ENCODE assay signal across 18 mouse cellular contexts in genomic region chr17:30063849-30064248, GRCm38 (mm10). TPM values are rescaled to one million over a fixed set of nuclear protein-coding genes. Genes with fewer than 3 reads are reported as not detected.
DNase-seq lines count a peak whose midpoint lies in the region; ATAC-seq lines count a peak whose summit lies in the region.
"Had no signal": no experiment of that assay in that cellular context is flagged by ENCODE, and none has a peak within 500 bp of the region (broad histone marks: within the 10 kb centered on the region; RNA-seq: fewer than 3 reads in every experiment).

No protein-coding gene starts in this region.

- ATAC-seq in forebrain, embryonic 15.5 days (replicated peaks): no peak
- no peak for ATAC-seq in limb, embryonic 11.5 days (ENCODE audit: insufficient number of reproducible peaks, low FRiP score, low TSS enrichment, low read depth)
- peak; percentile 60; the same call in 1 of the 2 replicates for ATAC-seq in intestine, embryonic 14.5 days (replicated peaks; ENCODE audit: low FRiP score, low TSS enrichment, low read depth)
- no peak for ATAC-seq in liver, embryonic 13.5 days (ENCODE audit: low read depth)
- ATAC-seq: hindbrain, postnatal 0 days had no signal

- no peaks in the 10 kb centered on the region for H3K27me3 ChIP-seq in forebrain, embryonic 10.5 days (ENCODE audit: poor library complexity, severe bottlenecking)
- H3K27me3 ChIP-seq in forebrain, embryonic 15.5 days: no peaks in the 10 kb centered on the region
- H3K27me3 ChIP-seq in limb, embryonic 11.5 days (ENCODE audit: control insufficient read depth, insufficient read depth, low read length): no peaks in the 10 kb centered on the region
- H3K27me3 ChIP-seq in limb, embryonic 10.5 days (ENCODE audit: low read depth, poor library complexity, severe bottlenecking): no peaks in the 10 kb centered on the region
- no peaks in the 10 kb centered on the region for H3K27me3 ChIP-seq in intestine, embryonic 14.5 days (replicated peaks; ENCODE audit: control insufficient read depth, insufficient read depth, low read length)
- H3K27me3 ChIP-seq in liver, embryonic 13.5 days: no peaks in the 10 kb centered on the region

- no peak overlapping the region for H3K4me2 ChIP-seq in forebrain, embryonic 15.5 days (replicated peaks)
- no peak overlapping the region for H3K4me2 ChIP-seq in limb, embryonic 11.5 days (ENCODE audit: low read depth, severe bottlenecking)
- 0 out of 2 replicates have a peak overlapping the region, but pooled peaks have one; percentile 4 for H3K4me2 ChIP-seq in intestine, embryonic 14.5 days (ENCODE audit: low read length)
- H3K4me2 ChIP-seq in liver, embryonic 13.5 days: 0 out of 2 replicates have a peak overlapping the region, but pooled peaks have one; percentile 23
- H3K4me2 ChIP-seq: heart, embryonic 11.5 days; lung, embryonic 14.5 days had no signal

- no peak for DNase-seq in forebrain, embryonic 10.5 days (ENCODE audit: extremely low spot score, low spot score)
- peak; percentile 19 for DNase-seq in limb, embryonic 11.5 days (ENCODE audit: low spot score)
- no peak for DNase-seq in limb, embryonic 10.5 days (ENCODE audit: low spot score)
- peak; percentile 46 for DNase-seq in intestine, embryonic 14.5 days (ENCODE audit: low spot score)
- no peak for DNase-seq in liver, embryonic 13.5 days
- DNase-seq in spleen, adult 18-20 months: no peak
- DNase-seq in thymus, postnatal 10 days (ENCODE audit: low spot score in 2 of 2): no peak
- DNase-seq: adrenal gland, postnatal 14 days; cerebellum, adult 9-10 months; gastrocnemius, postnatal 14 days; heart, adult 11 months; kidney, adult 8-10 months; kidney, postnatal 14 days; lung, embryonic 14.5 days; lung, postnatal 4 days had no signal

- H3K27ac ChIP-seq in forebrain, embryonic 10.5 days: peak overlapping the region; percentile 53; the same call in 1 of the 2 replicates
- H3K27ac ChIP-seq in forebrain, embryonic 15.5 days (replicated peaks): no peak overlapping the region
- H3K27ac ChIP-seq in limb, embryonic 11.5 days (replicated peaks; ENCODE audit: low read depth, low read length): no peak overlapping the region
- no peak overlapping the region for H3K27ac ChIP-seq in limb, embryonic 10.5 days
- no peak overlapping the region for H3K27ac ChIP-seq in intestine, embryonic 14.5 days (ENCODE audit: low read depth)
- no peak overlapping the region for H3K27ac ChIP-seq in liver, embryonic 13.5 days
- H3K27ac ChIP-seq: hindbrain, postnatal 0 days had no signal

- no peaks in the 10 kb centered on the region for H3K9me3 ChIP-seq in forebrain, embryonic 10.5 days
- no peaks in the 10 kb centered on the region for H3K9me3 ChIP-seq in forebrain, embryonic 15.5 days
- H3K9me3 ChIP-seq in limb, embryonic 11.5 days (ENCODE audit: control insufficient read depth, low read length): no peaks in the 10 kb centered on the region
- no peaks in the 10 kb centered on the region for H3K9me3 ChIP-seq in limb, embryonic 10.5 days (replicated peaks)
- H3K9me3 ChIP-seq in intestine, embryonic 14.5 days (ENCODE audit: control insufficient read depth, low read length): no peaks in the 10 kb centered on the region
- no peaks in the 10 kb centered on the region for H3K9me3 ChIP-seq in liver, embryonic 13.5 days (replicated peaks)

- no peak overlapping the region for H3K9ac ChIP-seq in forebrain, embryonic 15.5 days (replicated peaks)
- H3K9ac ChIP-seq in limb, embryonic 11.5 days (ENCODE audit: low read length): no peak overlapping the region
- no peak overlapping the region for H3K9ac ChIP-seq in intestine, embryonic 14.5 days (ENCODE audit: low read length)
- H3K9ac ChIP-seq in liver, embryonic 13.5 days: no peak overlapping the region
- H3K9ac ChIP-seq: lung, embryonic 14.5 days had no signal

- peaks cover 39% of the 10 kb centered on the region for H3K4me1 ChIP-seq in forebrain, embryonic 10.5 days
- peaks cover 25% of the 10 kb centered on the region for H3K4me1 ChIP-seq in forebrain, embryonic 15.5 days
- peaks cover 11% of the 10 kb centered on the region; the same call in 1 of the 2 replicates for H3K4me1 ChIP-seq in limb, embryonic 11.5 days (ENCODE audit: control insufficient read depth, insufficient read depth, low read length)
- H3K4me1 ChIP-seq in limb, embryonic 10.5 days: peaks cover 30% of the 10 kb centered on the region
- H3K4me1 ChIP-seq in intestine, embryonic 14.5 days (replicated peaks; ENCODE audit: control insufficient read depth, insufficient read depth, low read length): peaks cover 4% of the 10 kb centered on the region; the same call in 1 of the 2 replicates
- H3K4me1 ChIP-seq in liver, embryonic 13.5 days (replicated peaks): peaks cover 37% of the 10 kb centered on the region

- H3K36me3 ChIP-seq in forebrain, embryonic 10.5 days (replicated peaks): peaks cover 14% of the 10 kb centered on the region
- no peaks in the 10 kb centered on the region for H3K36me3 ChIP-seq in forebrain, embryonic 15.5 days
- no peaks in the 10 kb centered on the region for H3K36me3 ChIP-seq in limb, embryonic 11.5 days (ENCODE audit: control insufficient read depth, insufficient read depth, low read length)
- H3K36me3 ChIP-seq in limb, embryonic 10.5 days: peaks cover 8% of the 10 kb centered on the region
- no peaks in the 10 kb centered on the region for H3K36me3 ChIP-seq in intestine, embryonic 14.5 days (ENCODE audit: control insufficient read depth, insufficient read depth, low read length)
- H3K36me3 ChIP-seq in liver, embryonic 13.5 days: no peaks in the 10 kb centered on the region

- H3K4me3 ChIP-seq in forebrain, embryonic 10.5 days: no peak overlapping the region
- H3K4me3 ChIP-seq in forebrain, embryonic 15.5 days: no peak overlapping the region
- no peak overlapping the region for H3K4me3 ChIP-seq in limb, embryonic 11.5 days (ENCODE audit: low read depth, low read length)
- H3K4me3 ChIP-seq in limb, embryonic 10.5 days: no peak overlapping the region
- no peak overlapping the region for H3K4me3 ChIP-seq in intestine, embryonic 14.5 days (ENCODE audit: low read depth, low read length)
- H3K4me3 ChIP-seq in liver, embryonic 13.5 days (replicated peaks): no peak overlapping the region

- WGBS in forebrain, embryonic 10.5 days: 33% methylated on average over 3 of the region's 3 CpGs
- 12% methylated on average over 3 of the region's 3 CpGs for WGBS in forebrain, embryonic 15.5 days
- WGBS in limb, embryonic 11.5 days: 33% methylated on average over 3 of the region's 3 CpGs
- whole genome bisulfite sequencing in limb, embryonic 10.5 days: 44% methylated on average over 3 of the region's 3 CpGs
- WGBS in intestine, embryonic 14.5 days: 25% methylated on average over 3 of the region's 3 CpGs
- WGBS in liver, embryonic 13.5 days (ENCODE audit: insufficient replicate concordance): 47% methylated on average over 3 of the region's 3 CpGs

RNA-seq across cellular contexts. Expression of gene Zfand3, which starts 59.3 kb away (rescaled TPM):
- 64.8 and 71.3 TPM in 2 replicates for polyA plus RNA-seq in forebrain, embryonic 10.5 days (2016; fragmentation: Nextera tagmentation; extraction: Ambion mirVana)
- polyA plus RNA-seq in forebrain, embryonic 15.5 days (2015; fragmentation: Nextera tagmentation; extraction: Ambion mirVana): 57.0 and 64.2 TPM in 2 replicates
- polyA plus RNA-seq in limb, embryonic 11.5 days (2014; fragmentation: Nextera tagmentation; extraction: Ambion mirVana): 53.6 and 55.1 TPM in 2 replicates
- polyA plus RNA-seq in limb, embryonic 10.5 days (2016; fragmentation: Nextera tagmentation; extraction: Ambion mirVana): 53.9 and 62.8 TPM in 2 replicates
- 40.9 and 42.6 TPM in 2 replicates for polyA plus RNA-seq in intestine, embryonic 14.5 days (2014; fragmentation: Nextera tagmentation; extraction: Ambion mirVana)
- 13.7 and 14.5 TPM in 2 replicates for polyA plus RNA-seq in liver, embryonic 13.5 days (2015; fragmentation: Nextera tagmentation; extraction: Ambion mirVana)

Comparison
In these comparisons a context has a peak if more than half of its experiments do, and no peak if none do; other contexts are left out.
1. DNase-seq: peak in limb, embryonic 11.5 days (single experiment) and intestine, embryonic 14.5 days (single experiment); none in forebrain, embryonic 10.5 days (single experiment), limb, embryonic 10.5 days (single experiment), liver, embryonic 13.5 days (single experiment), spleen, adult 18-20 months (0 of 2) and thymus, postnatal 10 days (0 of 2).
2. H3K4me2 ChIP-seq: peak in intestine, embryonic 14.5 days (single experiment) and liver, embryonic 13.5 days (single experiment); none in forebrain, embryonic 15.5 days (single experiment) and limb, embryonic 11.5 days (single experiment).